Mouse (Mus musculus) CD8-positive naive resting alpha-beta T cell, adult 2 months (primary cell): ENCODE data around the gene Cspg5.

ENCODE experiments used
- DNase-seq, 2 experiments: peaks; one replicate each; pipeline ENCODE4 v3.0.0; 2022; ENCODE audit warnings: low read depth in 2 of 2, low spot score in 2 of 2

The Cspg5 gene

GRCm38 (mm10) chr9:110250776-110251175, 7.2 kb downstream of the Cspg5 start:
- DNase-seq, result no peak

GRCm38 (mm10) chr9:110255407-110256019, 11.9 kb downstream of the Cspg5 start:
- no peak for DNase-seq

- no peak for DNase-seq
These were observed 15.1 kb downstream of the Cspg5 start for GRCm38 (mm10) chr9:110258646-110259045.

DNA sequence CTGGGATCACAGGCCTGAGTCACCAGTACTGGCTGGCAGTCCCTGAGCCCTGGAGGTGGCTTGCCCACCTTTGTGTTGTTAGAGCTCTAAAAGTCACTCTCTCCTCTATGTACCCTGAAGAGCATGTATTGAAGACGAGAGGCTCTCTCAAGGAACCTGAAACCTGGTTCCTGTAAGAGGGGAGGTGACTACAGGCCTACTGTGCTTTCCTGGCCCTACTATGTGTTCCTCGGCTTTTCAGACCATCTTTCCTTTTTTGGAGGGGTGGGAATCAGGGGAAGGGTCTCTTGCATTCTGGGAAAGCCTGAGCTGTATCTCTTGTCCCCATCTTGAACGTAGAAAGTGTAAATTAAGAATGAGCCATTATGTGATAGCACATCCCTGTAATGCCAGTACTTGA, 15.5 kb downstream of the Cspg5 start:
- no peak for DNase-seq

DNA sequence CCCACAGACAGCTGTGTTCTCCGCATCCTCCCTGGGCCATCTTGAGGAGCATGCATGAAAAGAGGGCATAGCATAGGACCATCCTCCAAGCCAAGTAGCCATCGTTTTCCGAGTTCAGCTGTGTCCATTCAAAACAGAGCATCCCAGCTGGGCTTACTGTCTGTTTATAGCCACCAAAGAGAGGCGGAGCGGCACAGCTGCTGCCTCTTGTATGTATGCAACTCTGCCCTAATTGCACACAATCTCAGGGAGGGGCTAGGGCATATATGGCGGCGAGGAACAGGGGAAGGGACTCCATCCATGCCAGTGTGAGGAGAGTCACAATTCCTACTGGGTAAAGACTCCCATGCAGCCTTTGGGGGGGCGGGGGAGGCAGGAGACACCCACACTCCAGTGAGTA, 19.6 kb downstream of the Cspg5 start:
- no peak for DNase-seq

- DNase-seq, result no peak
These were observed 21.4 kb downstream of the Cspg5 start for GRCm38 (mm10) chr9:110264991-110265390.

DNA sequence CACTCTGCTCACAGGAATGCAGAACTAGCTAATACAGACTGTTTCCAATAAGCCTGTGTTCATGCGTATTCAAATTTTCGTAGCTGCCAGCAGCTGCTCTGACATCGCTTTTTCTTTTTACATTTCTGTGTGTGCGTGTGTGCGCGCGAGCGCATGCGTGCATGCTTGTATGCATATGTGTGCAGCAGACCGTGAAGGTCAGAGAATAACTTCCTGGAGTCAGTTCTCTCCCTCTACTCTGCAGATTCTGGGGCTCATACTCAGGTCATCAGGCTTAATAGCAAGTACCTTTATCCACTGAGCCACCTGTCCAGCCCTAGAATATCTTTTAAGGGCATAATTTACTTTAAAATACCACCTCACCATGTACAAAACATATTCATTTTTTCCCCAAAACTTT, 24.8 kb downstream of the Cspg5 start:
- DNase-seq, result no peak

DNA sequence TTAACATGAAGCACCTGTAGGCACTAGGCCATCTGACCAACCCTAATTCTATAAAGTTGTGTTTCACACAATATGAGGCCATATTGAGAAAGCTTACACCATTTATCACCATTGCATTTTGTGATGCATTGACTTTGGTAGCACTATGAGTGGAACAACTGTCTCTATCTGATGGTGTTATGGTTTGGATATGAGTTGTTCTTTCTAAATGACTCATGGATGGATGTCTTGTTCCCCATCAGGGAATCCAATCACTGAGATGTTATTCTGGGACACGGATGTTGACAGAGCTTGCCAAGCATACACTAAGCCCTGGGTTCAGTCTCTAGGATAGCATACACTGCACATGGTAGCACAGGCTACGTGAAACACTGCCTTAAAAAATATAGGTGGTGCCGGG, 28.7 kb downstream of the Cspg5 start:
- no peak for DNase-seq

- no peak for DNase-seq
These were observed 29.9 kb downstream of the Cspg5 start for GRCm38 (mm10) chr9:110273507-110273906.

DNA sequence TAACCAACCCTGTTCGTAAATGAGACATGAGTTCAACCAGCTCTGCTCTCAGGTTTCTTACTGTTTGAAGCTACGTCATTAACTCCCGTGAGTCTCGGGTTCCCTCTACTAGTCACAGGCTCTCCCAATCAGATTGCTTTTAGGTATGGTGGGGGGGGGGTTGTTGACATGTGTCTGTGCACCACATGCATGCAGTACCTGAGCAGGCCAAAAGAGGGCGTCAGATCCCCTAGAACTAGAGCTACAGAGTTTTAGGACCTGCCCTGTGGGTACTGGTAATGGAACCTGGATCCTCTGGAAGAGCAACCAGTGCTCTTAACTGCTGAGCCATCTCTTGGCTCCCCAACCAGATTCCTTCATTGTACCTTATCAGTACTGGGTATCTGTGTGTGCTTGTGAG, 32.3 kb downstream of the Cspg5 start:
- DNase-seq, result peak in 1 of 2 experiments; percentile 7

GRCm38 (mm10) chr9:110277431-110277881, 33.9 kb downstream of the Cspg5 start:
- DNase-seq, result no peak

DNA sequence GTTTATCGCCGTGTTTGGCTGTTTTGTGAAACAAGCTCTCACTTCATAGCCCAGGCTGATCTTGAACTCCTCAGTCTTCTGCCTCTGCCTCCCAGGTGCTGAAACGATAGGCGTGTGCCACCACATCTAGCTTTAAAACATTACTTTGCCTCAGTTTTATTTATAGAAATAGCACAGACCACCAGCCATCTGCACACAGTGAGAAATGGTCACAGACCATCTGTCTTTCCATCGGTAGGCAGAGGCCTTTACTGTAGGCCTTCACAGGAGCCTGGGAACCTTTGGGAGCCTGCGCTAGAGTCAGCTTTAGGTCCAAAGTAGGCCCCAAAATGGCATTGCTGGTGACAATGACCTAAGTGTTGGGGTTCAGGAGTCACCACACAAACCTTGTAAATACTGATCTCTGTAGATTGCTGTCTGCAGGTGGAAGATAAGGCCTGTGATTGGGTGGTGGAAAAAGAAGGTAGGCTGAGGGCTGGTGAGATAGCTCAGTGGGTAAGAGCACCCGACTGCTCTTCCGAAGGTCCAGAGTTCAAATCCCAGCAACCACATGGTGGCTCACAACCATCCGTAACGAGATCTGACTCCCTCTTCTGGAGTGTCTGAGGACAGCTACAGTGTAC, 40.6 kb downstream of the Cspg5 start:
- DNase-seq, result no peak

GRCm38 (mm10) chr9:110287321-110287924, 43.8 kb downstream of the Cspg5 start:
- no peak for DNase-seq

- DNase-seq, result no peak
These were observed 49.7 kb downstream of the Cspg5 start for GRCm38 (mm10) chr9:110293254-110293718.

DNA sequence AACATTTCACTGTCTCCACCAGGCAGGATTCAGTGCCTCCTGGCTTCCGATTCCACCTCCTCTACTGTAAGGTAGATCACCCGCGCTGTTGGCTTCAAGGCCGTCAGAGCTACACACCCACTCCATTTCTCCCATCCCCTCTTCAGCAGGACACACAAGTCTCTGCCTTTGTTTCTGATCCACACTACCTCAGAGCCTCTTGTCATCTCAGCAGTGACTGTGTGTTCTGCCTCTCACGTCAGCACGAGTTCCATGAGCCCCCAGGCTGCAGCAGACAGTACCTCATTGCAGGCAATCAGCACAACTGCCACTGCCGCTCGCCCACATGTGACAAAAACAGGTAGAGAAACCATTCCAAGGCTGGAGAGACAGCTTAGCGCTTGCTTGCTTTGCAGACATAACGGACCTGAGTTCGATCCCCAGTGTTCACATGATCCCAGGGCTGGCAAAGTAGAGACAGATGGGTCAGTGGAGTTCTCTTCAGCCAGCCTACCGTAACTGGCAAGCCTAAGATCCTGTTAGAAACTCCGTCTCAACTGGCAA, 50.4 kb downstream of the Cspg5 start:
- no peak for DNase-seq

GRCm38 (mm10) chr9:110294786-110295185, 51.2 kb downstream of the Cspg5 start:
- DNase-seq, result no peak

DNA sequence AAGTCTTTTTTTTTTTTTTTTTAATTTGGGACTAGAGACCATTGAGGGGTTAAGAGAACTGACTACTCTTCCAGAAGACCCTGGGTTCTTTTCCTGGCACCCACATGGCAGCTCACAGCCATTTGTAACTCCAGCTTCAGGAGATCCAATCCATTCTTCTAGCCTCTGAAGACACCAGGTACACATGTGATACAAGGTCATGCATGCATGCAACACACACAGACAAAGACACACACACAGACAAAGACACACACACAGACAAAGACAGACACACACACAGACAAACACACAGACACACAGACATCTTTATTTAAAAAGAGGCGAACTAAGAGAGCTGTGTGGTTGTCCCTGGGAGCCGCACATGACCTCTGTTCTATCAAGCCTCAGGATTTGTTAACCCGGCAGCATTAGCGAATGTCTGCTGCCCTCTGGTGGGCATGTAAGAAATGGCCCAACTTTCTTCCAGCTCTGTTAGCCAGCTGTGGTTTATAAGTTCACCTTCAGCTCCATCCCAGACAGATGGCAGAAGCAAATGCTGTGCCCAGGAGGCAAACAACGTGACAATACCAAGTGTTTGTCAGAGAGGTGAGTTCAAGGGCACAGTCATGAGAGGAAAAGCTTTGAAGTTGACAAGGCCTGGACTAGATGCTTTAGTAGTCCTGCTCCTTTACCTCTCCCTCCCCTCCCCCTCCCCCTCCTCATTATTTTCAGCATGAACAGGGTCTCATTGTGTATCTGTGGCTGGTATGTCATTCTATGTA, 53.5 kb downstream of the Cspg5 start:
- DNase-seq, result peak; percentile 65 to 75

DNA sequence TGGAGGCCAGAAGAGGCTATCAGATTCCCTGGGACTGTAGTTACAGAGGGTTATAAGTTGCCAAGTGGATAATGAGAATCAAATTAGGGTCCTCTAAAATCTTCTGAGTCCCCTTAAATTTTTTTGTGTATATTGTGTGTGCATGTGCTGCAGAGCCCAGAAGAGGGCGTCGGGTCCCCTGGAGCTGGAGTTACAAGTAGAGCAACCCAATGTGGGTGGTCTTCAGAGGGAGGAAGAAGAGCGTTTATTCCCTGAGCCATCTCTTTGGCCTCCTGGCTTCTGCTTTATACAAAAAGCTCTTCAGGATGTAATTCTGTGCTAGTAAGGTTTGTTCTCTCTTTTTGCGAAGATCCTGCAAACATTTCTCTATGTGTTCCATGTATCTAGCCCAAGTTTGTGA, 60.9 kb downstream of the Cspg5 start:
- DNase-seq, result no peak

- peak; percentile 75 to 85 for DNase-seq
These were observed 61.5 kb downstream of the Cspg5 start, which contains the start of gene Elp6 for GRCm38 (mm10) chr9:110304969-110305651. Gene Elp6 (plus strand): TSS chr9:110305173.

- no peak for DNase-seq
These were observed 62.8 kb downstream of the Cspg5 start for GRCm38 (mm10) chr9:110306371-110306770.
